Mouse (Mus musculus): ENCODE measurements around the gene Tmtc1.

DNA sequence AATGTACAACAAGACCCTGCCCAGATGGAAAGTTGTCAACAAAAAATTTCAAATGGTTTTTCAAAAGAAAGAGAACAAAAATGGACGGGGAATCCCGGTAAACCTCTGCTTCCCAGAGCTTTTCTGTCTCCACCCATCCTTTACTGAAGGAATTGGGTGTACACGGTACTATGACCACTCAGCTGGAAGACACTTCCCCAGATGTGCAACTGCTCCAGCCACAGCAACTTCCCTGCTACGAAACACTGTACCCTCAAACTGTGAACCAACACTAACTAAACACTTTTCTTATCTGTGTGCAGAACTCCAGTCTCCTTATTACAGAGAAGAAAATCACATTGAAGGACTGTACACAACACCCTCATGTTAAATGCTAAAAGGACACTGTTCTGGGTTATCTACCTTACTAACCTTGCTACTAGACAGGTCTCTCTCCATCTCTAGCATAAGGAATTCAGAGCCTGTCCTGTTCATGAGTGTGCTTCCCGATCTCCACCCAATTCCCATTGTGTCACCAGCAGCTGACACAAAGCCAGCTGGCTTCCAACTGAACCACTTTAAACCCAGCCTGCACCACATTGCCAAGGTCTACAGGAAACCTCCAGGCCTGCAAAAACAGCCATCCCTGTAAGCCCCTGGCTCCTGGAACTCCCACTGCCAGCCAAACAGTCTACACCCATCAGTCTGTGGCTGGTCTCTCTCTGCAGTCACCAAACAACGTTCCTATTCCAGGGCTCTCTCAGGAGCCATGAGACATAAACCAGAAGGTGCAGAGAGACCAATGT is 59.9 kb downstream of the Tmtc1 start:
- TF ChIP-seq CHD2 (IDR thresholded peaks at IDR 0.05; ENCODE audit: low read depth, low read length) (no peak), ZC3H11A (IDR thresholded peaks at IDR 0.05; ENCODE audit: borderline replicate concordance, low read depth, low read length) (no peak), HCFC1 (IDR thresholded peaks at IDR 0.05; ENCODE audit: borderline replicate concordance, insufficient read depth, low read length) (no peak), ZNF384 (IDR thresholded peaks at IDR 0.05; ENCODE audit: low read depth, low read length) (no peak), MAFK (IDR thresholded peaks at IDR 0.05; ENCODE audit: insufficient read depth, low read depth, low read length) (no peak)

All from ES-E14 (cell line).